Mouse (Mus musculus): ENCODE measurements around the gene Prss33.

The Prss33 gene

DNA sequence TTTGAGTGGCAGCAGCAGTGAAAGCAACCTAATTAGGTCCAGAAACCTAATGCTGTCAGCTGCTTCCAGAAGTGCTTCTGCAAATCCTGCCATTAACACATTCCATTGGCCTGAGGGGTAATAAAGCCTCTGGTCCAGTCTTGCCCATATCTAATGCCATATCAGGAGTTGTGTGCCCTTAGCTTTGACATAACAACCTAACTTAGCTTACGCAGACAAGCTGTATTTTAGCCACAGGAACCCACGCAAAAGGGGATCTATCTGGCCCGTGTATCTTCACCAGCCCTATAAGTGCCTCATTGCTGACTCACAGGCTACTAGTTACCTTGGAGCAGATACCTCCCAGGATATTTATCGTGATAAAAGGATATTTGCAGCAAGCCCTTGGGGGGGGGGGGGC, 10.3 kb downstream of the Prss33 start:
- DNase-seq (ENCODE audit: low read depth): no peak

DNA sequence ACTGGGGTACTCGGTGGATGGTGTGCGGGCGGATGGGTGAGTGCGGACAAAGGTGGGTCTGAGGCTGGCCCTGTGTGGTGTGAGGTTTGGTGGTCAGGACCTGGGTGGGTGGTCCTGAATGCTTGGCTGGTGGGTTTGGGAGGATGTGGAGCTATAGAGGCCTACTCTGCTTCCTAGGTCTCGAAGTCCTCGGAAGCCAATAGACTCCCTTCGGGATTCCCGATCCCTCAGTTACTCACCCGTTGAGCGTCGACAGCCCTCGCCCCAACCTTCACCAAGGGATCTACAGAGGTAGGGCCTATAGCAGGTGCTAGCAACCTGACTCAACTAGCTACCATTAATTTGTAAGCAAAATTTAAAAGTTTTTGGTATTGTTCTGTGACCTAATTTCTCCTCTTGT, 12.2 kb downstream of the Prss33 start:
- DNase-seq (ENCODE audit: low read depth): no peak

DNA sequence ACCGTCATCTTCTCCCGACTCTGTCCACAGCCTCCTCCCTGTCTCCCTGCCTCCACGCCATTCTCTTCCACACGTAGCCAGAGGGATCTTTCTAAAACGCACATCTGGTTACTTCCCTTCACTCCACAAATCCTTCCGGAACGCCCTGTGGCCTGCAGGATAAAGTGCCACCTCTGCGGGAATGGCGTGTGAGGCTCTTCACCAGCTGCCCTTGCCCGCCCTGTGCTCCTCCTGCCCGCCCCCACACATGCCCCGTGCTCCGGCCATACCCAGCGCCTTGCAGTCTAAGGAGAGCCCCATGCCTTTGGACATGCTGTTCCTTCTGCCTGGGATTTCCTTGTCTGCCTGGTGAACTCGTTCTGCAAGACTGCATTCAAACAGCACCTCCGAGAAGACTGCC, 12.8 kb downstream of the Prss33 start:
- DNase-seq (ENCODE audit: low read depth): no peak

DNA sequence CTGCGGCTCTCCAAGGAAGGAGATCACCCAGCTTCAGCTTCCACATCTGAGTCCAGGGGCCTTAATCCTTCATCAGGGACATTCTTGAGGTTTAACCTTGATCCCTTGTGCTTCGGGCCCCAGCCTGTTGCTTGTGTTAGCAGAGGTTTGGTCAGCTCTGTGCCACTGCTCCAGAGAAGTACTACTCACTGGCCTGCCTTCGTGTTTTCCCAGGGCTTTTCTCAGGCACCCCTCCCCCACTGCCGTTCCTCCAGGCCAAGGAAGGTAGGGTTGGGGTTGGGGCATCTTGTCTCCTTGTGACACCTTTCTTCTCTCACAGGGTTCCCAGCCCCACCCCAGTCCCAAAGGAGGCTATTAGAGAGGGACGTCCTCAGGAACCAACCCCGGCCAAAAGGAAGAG, 13.8 kb downstream of the Prss33 start:
- DNase-seq (ENCODE audit: low read depth): no peak

DNA sequence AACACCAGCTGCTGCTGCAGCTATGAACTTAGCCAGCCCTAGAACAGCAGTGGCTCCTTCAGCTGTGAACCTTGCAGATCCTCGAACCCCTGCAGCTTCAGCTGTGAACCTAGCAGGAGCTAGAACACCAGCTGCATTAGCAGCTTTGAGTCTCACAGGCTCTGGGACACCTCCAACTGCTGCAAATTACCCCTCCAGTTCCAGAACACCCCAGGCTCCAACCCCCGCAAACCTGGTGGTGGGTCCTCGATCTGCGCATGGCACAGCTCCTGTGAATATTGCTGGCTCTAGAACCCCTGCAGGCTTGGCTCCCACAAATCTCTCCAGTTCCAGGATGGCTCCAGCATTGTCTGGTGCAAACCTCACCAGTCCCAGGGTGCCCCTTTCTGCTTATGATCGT, 15.1 kb downstream of the Prss33 start:
- DNase-seq (ENCODE audit: low read depth): no peak

DNA sequence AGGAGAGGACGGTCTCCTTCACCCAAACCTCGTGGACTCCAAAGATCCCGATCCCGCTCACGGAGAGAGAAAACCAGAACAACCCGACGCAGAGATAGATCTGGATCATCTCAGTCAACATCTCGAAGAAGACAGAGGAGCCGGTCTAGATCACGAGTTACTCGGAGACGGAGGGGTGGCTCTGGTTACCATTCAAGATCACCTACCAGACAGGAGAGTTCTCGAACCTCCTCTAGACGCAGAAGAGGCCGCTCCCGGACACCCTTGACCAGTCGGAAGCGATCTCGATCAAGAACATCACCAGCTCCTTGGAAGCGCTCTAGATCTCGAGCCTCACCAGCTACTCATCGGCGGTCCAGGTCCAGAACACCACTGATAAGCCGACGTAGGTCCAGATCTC, 16.6 kb downstream of the Prss33 start:
- DNase-seq (ENCODE audit: low read depth): no peak

DNA sequence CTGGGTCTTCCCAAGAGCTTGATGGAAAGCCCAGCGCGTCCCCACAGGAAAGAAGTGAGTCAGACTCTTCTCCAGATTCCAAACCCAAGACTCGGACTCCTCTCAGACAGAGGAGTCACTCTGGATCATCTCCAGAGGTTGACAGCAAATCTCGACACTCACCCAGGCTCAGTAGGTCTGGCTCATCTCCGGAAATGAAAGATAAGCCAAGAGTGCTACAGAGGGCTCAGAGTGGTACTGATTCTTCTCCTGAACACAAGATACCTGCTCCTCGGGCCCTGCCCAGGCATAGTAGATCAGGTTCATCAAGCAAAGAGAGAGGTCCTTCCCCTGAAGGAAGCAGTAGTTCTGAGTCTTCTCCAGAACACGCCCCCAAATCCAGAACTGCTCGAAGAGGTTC, 17.3 kb downstream of the Prss33 start:
- DNase-seq (ENCODE audit: low read depth): no peak

DNA sequence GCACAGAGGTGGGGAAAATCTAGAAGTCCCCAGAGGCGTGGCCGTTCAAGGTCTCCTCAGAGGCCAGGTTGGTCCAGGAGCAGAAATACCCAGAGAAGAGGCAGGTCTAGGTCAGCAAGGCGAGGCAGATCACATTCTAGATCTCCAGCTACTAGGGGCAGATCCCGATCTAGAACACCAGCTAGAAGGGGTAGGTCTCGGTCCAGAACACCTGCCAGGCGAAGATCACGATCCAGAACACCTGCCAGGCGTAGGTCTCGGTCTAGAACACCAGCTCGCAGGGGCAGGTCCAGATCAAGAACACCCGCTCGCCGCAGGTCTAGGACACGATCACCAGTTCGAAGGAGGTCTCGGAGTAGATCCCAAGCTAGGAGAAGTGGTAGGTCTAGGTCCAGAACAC, 20.2 kb downstream of the Prss33 start:
- no peak for DNase-seq (ENCODE audit: low read depth)

DNA sequence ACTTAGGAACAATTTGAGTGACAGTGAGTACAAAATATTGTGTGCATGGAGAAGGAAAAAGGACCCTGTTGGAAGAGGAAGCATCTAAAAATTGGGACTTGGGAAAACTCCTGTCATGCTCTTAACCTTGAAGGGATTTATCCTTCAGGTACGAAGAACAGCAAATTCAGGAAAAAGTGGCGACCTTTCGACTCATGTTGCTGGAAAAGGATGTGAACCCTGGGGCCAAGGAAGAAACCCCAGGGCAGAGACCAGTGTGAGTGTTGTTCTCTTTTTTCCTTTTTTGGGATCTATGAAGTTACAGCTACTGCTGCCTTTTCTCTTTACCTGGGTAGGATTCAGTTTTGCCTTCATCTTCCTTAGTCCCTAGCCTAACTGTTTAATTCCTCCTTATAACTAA, 27.9 kb downstream of the Prss33 start:
- no peak for DNase-seq (ENCODE audit: low read depth)

DNA sequence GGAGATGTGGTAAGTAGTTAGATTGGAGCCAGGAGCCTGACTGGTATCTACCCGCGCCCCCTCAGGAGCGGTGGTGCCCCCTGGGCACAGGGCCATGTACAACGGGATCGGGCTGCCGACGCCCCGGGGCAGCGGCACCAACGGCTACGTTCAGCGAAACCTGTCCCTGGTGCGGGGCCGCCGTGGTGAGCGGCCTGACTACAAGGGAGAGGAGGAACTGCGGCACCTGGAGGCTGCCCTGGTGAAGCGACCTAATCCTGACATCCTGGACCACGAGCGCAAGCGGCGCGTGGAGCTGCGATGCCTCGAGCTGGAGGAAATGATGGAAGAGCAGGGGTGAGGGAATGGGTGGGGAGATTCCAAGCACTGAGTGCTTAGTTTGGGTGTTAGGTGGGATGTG, 29.0 kb downstream of the Prss33 start:
- DNase-seq (ENCODE audit: low read depth): peak; percentile 64

DNA sequence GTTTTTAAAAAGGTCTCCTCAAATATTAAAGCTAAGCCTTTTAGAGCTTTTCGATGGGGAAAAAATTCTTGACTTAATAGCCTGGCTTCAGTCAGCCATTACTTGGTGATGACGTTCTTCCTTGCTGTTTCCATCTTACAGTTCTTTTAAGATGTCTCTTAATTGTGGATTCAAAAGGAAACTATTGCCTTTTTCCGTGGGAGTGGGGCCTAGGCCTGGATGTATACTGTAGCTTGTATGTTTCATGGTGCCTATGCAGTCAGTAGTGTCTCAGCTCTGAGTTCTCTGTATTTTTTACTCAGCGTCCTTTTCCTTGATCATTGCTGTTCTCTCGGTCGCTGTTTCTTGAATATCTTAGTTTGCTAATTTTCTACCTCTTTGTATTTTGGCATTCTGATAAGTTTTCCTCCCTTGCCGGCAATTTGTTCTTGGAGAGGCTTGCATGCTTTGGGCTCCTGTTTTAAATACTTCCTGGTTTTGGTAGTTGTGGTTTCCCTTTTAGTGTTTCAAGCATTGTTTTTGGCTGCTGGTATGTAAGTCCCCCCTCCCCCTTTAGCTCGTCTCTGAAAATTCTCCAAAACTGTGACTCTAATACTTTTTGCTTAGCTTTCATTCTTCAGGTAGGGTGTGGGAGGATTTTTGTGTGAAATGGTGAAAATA, 31.3 kb downstream of the Prss33 start:
- peak; percentile 79 for DNase-seq (ENCODE audit: low read depth)

DNA sequence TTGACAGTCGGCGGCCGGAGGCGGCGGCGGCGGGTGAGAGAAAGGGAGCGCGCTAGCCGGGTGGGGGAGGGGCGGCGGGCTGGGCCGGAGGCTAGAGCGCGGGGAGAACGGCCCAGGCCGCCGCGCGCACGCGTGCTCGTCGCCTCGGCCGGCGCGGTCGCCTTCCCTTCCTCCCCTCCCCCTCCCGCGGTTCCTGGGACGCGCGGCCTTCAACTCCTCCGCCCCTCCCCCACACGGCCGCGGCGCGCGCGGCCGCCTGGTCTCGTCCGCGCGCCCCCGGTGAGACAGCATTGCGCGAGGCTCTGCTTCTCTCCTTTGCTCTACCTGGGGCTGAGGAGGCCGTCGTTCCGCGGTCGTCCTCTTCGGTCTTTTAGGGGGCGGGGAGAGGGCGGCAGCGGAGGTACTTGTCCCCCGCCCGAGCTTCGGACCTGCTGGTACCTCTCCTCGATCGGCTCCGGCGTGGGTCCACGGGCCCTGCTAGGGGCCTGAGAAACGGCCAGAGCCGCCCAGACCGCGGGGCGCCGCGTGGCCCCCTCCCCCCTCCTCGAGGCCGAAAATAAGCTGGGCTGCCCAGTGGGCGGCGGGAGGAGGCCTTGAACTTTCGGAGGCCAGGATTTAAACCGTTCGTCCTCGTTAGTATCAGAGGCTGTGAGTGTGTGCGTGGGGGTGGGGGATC, 32.4 kb downstream of the Prss33 start:
- DNase-seq (ENCODE audit: low read depth): peak; percentile 78

DNA sequence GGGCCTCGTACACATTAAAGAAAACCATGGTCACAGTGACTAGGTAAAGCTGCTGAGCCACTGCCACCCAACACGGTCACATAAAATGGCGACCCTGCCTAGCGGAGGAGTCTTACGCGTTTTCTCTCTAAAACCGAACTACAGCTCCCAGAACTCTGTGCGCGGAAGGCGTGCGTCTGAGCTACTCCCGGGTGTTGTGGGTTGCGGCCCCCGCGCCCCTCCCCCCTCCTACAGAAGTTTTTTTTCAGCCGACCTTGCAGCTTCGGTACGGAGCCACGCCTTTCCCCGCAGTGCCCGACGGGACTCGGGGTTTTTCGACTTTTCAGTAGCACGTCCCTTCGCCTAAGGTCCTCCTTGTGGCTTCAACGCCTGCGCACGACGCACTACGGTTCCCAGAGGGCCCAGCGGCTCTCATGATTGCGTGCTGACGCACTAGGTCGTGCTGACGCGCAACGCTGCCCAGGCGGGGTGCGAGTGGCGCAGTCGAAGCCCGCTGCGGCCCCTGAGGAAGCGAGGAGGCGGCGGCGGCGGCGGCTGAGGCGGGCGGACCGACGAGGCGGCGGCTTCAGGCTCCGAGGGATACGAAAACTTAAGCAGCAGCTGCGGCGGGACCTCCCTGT, 33.0 kb downstream of the Prss33 start:
- peak; percentile 100 for DNase-seq (ENCODE audit: low read depth)

DNA sequence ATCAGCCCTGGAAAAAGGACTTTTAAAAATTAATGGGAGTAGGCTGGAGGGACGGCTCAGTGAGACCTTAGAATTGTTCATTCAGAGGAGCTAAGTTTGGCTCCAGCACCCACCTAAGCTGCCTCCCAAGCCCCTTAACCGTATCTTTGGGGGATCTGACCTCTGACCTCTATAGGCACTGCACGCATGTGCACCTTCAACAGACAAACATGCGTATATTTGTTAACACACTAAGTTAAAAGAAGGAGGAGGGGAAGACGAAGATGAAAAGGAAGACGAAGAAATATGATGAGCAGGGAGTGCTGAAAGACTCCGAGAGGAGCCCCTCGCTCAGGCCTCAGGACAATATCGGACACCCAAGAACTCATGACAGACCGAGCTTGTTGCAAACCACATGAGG, 34.2 kb downstream of the Prss33 start:
- no peak for DNase-seq (ENCODE audit: low read depth)

DNA sequence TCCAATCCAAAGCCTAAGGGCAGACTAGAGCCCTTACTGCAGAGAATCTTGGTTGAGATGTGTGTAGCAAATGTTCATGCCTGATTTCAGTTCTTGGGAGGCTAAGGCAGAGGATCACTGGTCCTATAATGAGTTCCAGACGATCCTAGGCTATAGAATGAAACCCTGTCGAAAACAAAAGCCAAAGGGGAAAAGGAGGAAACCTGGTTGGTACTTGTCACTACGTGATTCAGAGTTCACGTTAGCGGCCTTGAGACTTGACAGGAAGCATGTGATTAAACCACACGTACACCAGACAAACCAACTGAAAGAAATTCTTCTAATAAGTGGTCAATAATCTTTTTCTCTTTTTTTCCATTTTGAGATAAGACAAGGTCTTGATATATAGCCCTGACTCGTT, 38.5 kb downstream of the Prss33 start:
- DNase-seq (ENCODE audit: low read depth): peak; percentile 84

DNA sequence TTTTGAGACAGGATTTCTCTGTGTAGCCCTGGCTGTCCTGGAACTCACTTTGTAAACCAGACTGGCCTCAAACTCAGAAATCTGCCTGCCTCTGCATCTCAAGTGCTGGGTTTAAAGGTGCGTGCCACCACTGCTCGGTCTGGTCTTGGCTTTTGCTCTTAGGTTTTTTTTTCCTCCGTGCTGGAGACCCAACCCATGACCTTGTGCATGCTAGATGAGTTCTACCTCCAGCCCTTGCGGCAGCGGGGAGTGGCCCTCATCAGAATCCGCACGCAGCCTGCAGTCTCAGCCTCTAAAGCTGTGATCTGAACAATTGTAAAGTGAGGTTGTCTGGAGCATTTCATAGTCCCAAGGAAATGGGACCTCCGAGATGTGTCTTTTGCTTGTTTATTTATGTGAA, 40.5 kb downstream of the Prss33 start:
- no peak for DNase-seq (ENCODE audit: low read depth)

DNA sequence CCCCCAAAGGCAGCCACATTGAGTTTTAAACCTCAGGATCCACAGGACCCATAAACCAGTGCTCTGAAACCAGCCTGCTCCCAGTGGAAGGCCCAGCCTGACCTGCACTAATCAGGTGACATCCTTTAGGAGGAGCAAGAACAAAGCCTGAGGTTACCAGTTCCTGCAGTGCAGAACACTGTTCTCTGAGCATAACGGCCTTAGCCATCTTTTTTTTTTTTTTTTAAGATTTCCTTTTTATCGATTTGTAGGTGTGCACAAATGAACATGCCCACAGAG, 44.8 kb downstream of the Prss33 start:
- peak; percentile 40 for DNase-seq (ENCODE audit: low read depth)

DNA sequence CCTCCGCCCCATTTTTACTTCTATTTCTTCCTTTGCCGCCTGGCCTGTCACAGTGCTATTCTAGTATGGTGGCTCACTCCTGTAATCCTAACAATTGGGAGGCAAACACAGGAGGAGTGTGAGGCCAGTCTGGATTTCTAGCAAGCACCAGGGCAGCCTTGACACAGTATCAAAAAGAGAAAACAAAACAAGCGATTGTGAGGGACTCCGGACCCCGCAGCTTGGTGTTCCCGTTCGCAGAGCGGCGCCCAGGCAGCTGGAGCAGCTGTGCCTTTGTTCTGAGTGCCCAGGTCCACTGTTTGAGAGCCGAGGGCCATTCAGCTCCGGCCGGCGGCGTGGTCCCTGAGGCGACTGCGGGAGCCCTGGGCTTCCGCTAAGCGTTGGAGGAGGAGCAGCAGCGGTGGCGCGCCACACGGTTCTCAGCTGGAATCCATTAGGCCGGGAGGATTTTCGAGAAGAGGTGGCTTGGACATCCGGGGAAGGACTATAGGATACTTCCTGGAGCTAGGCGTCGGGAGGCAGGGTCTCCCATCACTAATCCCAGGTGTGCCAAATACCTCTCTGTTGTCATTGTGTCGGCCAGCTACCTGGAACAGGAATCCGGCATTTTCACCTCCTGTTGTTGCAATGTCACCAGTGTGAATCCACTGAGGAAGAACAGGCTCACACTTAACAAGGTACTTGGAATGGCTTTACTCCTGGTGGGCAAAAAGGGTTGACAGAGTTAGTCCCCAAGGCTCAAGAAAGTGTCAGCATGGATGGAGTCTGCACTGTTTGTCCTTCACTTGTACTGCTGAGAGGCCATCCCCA, 45.4 kb downstream of the Prss33 start, which contains the start of gene Srrm2:
Gene Srrm2 (plus strand): TSS at position 264 of the 810 bp plus-strand sequence.
- peak; percentile 52 for DNase-seq (ENCODE audit: low read depth)

DNA sequence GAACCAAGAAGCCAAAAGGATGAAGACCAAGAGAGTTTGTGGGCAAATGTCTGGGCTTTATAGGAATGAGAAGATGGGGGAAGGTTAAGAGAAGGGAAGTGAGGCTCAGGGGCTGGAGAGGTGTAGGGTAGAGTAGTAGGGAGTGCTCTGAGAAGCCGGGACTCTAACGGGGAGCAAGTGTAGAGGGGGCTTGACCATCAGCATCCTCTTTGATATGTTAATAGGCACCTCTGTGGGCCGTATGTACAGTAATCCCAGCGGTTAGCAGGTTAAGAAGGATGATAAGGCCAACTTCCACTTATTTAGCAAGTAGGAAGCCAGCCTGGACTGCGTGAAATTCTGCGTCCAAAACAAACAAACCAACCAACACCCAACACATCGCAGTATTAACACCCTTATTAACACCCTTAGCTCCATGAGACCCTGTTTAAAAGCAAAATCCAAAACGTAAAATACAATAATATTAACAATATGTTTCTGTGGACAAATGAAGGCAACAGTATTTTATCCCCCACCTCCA, 46.0 kb downstream of the Prss33 start:
- peak; percentile 36 for DNase-seq (ENCODE audit: low read depth)

DNA sequence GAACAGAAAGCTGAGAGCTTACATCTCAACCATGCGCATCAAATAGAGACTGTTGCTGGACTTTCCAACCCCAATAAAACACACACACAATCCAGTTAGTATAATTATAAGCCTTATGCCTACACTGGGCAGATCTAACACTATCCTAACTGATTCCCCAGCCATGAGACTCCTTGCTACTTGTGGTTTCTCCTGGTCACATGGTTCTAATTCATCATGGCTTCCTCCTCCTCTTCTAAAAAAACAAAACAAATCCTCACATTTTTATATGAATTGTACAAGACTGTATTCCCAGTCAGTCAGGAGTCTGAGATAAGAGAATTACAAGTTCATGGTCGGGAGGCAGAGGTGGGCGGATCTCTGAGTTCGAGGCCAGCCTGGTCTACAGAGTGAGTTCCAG, 46.9 kb downstream of the Prss33 start:
- DNase-seq (ENCODE audit: low read depth): no peak

DNA sequence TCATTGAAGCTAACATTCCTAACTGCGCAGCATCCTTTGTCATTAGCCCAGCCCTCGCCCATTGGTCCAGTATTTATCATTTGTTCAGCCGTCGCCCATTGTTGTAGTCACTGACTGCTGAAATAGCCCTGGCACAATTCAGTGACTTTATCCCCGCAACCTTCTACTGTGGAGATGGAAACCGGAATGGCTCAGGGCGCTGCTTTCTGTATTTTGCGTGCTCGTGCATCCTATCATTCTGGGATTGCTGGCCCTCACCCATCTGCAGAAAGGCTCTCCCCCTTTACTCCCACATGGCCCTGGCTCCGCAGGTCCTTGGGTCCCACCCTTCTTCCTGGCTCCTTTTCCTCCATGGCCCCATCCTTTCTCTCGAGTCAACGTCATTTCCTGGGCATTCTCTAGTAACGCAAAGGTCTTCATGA, 49.3 kb downstream of the Prss33 start:
- DNase-seq (ENCODE audit: low read depth): no peak

DNA sequence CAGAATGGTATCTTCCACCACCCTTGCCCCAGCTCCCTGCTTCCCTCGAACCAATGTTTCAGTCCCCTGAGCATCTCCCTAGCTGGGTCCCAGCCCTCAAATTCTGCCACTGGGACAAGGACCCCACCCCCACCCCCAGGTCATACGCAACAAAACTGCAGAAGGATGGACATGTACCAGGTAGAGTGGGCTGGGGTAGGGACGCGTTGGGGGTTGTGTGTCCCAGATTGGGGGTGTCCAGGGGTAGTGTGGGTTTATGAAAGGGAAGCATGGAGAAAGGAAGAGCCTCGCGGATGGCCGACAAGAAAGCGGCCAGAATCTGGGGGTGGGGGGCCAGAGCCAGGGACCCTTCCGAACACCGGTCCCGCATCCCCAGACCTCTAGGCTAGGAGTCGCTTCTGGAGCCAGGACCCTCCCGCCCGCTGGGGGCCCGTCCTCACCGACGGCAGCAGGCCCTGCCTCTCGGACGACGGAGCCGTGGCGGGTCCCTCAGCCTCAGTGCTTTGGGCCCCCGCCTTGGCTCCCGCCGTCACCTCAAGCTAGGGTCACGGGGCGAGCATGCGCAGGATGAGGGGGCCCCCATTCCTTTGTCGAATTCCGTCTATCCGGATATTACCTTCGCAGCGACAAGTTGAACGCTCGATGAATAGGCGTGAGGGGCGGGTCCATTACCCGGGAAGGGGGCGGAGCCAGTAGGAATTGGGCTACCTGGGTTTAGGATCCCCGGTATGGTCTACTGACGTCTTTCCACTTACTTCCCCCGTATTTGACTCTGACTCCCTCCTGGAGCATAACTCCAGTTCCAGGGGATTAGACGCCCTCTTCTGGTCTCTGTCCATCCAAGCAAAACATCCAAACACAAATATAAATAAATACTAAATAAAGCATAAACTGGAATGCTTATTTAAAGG, 50.0 kb downstream of the Prss33 start, which contains the start of gene Flywch2:
Gene Flywch2 (minus strand): TSS at position 521 of the 911 bp plus-strand sequence.
- DNase-seq (ENCODE audit: low read depth): no peak

Measured in 416B (cell line).